Mouse (Mus musculus) CH12.LX (cell line): ENCODE results near the gene Zfp830.

Experiments
- BHLHE40 ChIP-seq: IDR thresholded peaks from 2 replicates; pipeline ENCODE4 v1.6.1; 2011; ENCODE audit warnings: mild to moderate bottlenecking, low read depth, low read length, improper control_type of control experiment
- CHD1 ChIP-seq: IDR thresholded peaks from 2 replicates; pipeline ENCODE4 v1.6.1; 2012; ENCODE audit warnings: low read depth, low read length, improper control_type of control experiment, inconsistent platforms
- CTCF ChIP-seq, 2 experiments: IDR thresholded peaks in 1 of 2; conservative IDR thresholded peaks in 1 of 2; 2 replicates each; pipeline ENCODE4 v1.5.1; 2011 to 2012; ENCODE audit warnings: low read depth in 2 of 2, low read length in 2 of 2, improper control_type of control experiment in 1 of 2, inconsistent platforms in 1 of 2, mild to moderate bottlenecking in 1 of 2, moderate library complexity in 1 of 2
- EP300 ChIP-seq: IDR thresholded peaks from 2 replicates; pipeline ENCODE4 v1.6.1; 2011; ENCODE audit warnings: low read length, improper control_type of control experiment
- HCFC1 ChIP-seq: IDR thresholded peaks from 2 replicates; pipeline ENCODE4 v1.6.1; 2012; ENCODE audit warnings: low read depth, mild to moderate bottlenecking, inconsistent platforms, low read length, improper control_type of control experiment
- JUN ChIP-seq: IDR thresholded peaks from 2 replicates; pipeline ENCODE4 v1.6.1; 2011; ENCODE audit warnings: low read depth, mild to moderate bottlenecking, low read length, improper control_type of control experiment, moderate library complexity; ENCODE audit not compliant: insufficient read depth
- MAX ChIP-seq: IDR thresholded peaks from 2 replicates; pipeline ENCODE4 v1.6.1; 2011; ENCODE audit warnings: low read length, improper control_type of control experiment
- MAZ ChIP-seq: IDR thresholded peaks from 2 replicates; pipeline ENCODE4 v1.6.1; 2012; ENCODE audit warnings: low read depth, mild to moderate bottlenecking, inconsistent platforms, low read length, improper control_type of control experiment, moderate library complexity
- MEF2A ChIP-seq: IDR thresholded peaks from 2 replicates; pipeline ENCODE4 v1.6.1; 2014; ENCODE audit warnings: low read depth, mild to moderate bottlenecking, inconsistent platforms, low read length, improper control_type of control experiment, borderline replicate concordance
- NELFE ChIP-seq: IDR thresholded peaks from 2 replicates; pipeline ENCODE4 v1.6.1; 2011; ENCODE audit warnings: low read depth, low read length, improper control_type of control experiment
- POLR2A ChIP-seq: IDR thresholded peaks from 2 replicates; pipeline ENCODE4 v1.6.1; 2011; ENCODE audit warnings: low read depth, mild to moderate bottlenecking, improper control_type of control experiment, low read length

- TF ChIP-seq CTCF (conservative IDR thresholded peaks at IDR 0.05 in 1 of 2, IDR thresholded peaks at IDR 0.05 in 1 of 2; ENCODE audit: low read depth in 2 of 2, low read length in 2 of 2), result peak in 1 of 2 experiments; percentile 42; a peak in 2 of 4 replicates
- no peak for TF ChIP-seq NELFE
- TF ChIP-seq MAX, result no peak
- no peak for TF ChIP-seq POLR2A
- TF ChIP-seq BHLHE40, result peak; percentile 76
- TF ChIP-seq MEF2A, result no peak
- no peak for TF ChIP-seq MAZ
- TF ChIP-seq EP300, result no peak
- TF ChIP-seq HCFC1, result no peak
- TF ChIP-seq CHD1, result no peak
- TF ChIP-seq JUN, result no peak
Measured at GRCm38 (mm10) chr11:82739006-82739405, 25.1 kb upstream of the Zfp830 start.
